Mouse (Mus musculus): ENCODE measurements at regions not wholly inside any gene's neighbourhood (a gene's known extent, or its start where the extent isn't known, plus 50 kb on each side); places are given as distances from the start of the nearest gene placed in this dataset.

DNA sequence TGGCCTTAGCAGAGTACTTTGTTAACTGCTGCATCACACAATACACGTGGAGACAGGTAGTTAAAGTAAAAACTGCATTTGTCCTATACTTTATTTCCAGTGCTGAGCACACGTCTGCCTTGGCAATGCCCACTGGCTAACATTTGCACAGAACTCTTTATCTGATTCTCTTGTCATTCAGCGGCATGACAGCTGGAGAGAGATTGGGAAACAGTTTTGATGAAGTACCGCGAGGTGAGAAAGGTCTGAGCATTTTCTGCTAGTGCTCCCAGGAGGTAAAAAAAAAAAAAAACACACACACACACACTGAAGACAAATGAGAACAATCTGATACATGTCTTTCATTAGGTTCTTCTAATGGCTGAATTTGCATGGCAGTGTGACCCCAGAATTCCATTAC is 73.0 kb upstream of the Mroh9 start:
- no peak for TF ChIP-seq CTCF (IDR thresholded peaks at IDR 0.05; ENCODE audit: borderline replicate concordance, insufficient read depth, low read length)
- TF ChIP-seq POLR2A (IDR thresholded peaks at IDR 0.05; ENCODE audit: low read depth, low read length): no peak

Data from embryonic fibroblast, embryonic 13.5 days (primary cell).